Mouse (Mus musculus) cerebellum, adult 2 months (tissue): Measurements from ENCODE around the gene Schip1.

Source experiments
- CTCF ChIP-seq: fragments of 200-500 bp; IDR thresholded peaks from 2 replicates; pipeline ENCODE4 v1.5.1; 2011; ENCODE audit warnings: low read depth, mild to moderate bottlenecking, control low read depth, low read length, moderate library complexity, borderline replicate concordance; ENCODE audit not compliant: insufficient read depth
- POLR2A ChIP-seq: fragments of 200-500 bp; IDR thresholded peaks from 2 replicates; pipeline ENCODE4 v1.6.1; 2011; ENCODE audit warnings: low read length, control low read depth, borderline replicate concordance; ENCODE audit not compliant: insufficient read depth

- TF ChIP-seq CTCF (no peak), POLR2A (0 out of 2 replicates have a peak, but pooled peaks have one; percentile 16)
These were observed 519.3 kb downstream of the Schip1 start for GRCm38 (mm10) chr3:68583771-68584511.
